Mouse (Mus musculus): ENCODE measurements around the gene Synj1. TPM values are rescaled to one million over a fixed set of nuclear protein-coding genes. Genes with fewer than 3 reads are reported as not detected.

Synj1 gene
- total RNA-seq, 1 experiment from 2014 or later = 29.6 TPM

DNA sequence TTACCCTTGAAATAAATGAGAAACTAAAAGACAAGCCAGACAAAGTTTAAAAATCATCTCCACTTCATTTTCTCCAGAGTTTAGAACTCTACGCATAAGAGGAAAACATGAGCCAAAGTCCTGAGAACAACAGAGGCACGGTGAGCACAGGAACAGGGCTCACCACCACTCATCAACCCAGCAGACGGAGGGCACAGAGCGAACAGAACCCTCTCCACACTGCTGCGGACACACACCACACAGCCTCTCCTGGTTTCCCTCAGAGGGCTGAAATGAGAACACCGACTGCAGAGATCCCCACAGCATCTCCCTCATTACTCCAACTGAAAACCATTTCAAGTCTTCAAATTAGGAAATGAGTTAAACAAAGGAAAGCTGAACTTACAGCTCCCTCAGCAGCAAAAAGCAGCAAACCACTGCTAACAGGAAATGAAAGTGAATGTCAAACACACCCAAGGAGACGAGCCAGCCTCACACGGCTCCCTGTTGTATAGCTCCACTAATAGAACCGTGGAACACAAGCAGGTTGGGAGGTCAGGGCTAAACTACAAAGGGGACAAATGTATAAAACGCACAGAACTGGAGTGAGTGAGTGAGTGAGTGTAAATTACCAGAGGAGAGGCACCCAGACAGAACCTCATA lies 9.9 kb upstream of the Synj1 start:
- no peak for ATAC-seq (replicated peaks in 1 of 2; ENCODE audit: insufficient read depth in 1 of 2, low FRiP score in 2 of 2, low TSS enrichment in 1 of 2, low read depth in 1 of 2, poor library complexity in 2 of 2, severe bottlenecking in 2 of 2)

DNA sequence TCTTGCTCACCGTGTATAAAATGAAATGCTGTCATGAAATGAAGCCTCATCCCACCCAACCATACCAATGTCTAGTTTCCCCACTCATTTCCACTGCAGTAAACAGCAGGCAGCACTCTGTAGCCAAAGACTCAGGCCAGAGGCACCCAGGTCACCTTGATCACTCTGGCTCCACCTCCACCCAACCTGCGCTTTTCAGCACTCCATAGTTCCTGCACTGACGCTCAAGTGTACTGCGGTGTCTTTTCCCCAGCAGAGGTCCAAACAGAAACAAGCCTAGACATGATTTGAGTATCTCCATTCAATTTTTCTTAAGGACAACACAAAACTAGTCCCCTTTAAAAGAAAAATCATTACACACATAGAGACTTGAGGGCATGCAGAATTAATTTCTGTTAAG lies 8.4 kb upstream of the Synj1 start:
- no peak for ATAC-seq (replicated peaks in 1 of 2; ENCODE audit: insufficient read depth in 1 of 2, low FRiP score in 2 of 2, low TSS enrichment in 1 of 2, low read depth in 1 of 2, poor library complexity in 2 of 2, severe bottlenecking in 2 of 2)

DNA sequence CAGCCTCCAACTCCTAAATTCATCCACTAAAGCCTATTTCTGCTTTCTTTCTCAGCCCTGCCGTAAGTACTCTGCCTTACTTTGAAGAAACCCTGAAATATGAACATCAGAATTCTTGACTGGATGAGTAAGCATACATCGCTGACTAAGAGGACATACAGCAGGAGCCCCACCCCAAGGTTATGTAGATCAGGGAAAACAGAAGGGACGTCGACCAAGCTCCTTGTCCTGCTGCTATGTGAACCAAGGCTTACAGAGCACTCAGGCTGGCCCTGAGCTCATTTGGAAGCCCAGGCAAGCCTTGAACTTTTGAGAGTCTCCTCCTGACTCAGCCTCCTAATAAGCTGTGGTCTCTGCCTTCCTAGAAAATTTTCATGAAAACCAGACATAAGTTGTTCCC lies 4.7 kb upstream of the Synj1 start:
- ATAC-seq (replicated peaks in 1 of 2; ENCODE audit: insufficient read depth in 1 of 2, low FRiP score in 2 of 2, low TSS enrichment in 1 of 2, low read depth in 1 of 2, poor library complexity in 2 of 2, severe bottlenecking in 2 of 2) = no peak

DNA sequence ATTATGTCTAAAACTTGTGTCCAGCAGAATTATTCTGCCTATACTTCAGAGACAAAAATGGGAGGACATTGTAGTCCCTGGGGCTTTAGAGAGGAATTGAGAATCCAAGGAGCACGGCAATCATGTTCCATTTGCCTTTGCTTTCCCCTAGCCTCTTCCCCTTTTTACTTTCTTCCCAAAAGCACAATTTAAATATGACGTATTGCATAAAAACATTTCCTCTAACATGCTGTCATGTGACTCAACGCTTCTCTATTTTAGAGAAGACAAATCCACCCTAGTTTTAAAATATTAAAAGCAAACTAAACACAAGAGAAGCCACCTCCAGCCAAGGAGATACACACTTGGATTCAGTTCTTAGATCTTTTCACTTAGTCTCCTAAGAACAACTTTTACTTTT lies 739 bp upstream of the Synj1 start:
- ATAC-seq (replicated peaks in 1 of 2; ENCODE audit: insufficient read depth in 1 of 2, low FRiP score in 2 of 2, low TSS enrichment in 1 of 2, low read depth in 1 of 2, poor library complexity in 2 of 2, severe bottlenecking in 2 of 2) = peak; percentile 59 to 62; a peak in 3 of 4 replicates

- ATAC-seq (replicated peaks in 1 of 2; ENCODE audit: insufficient read depth in 1 of 2, low FRiP score in 2 of 2, low TSS enrichment in 1 of 2, low read depth in 1 of 2, poor library complexity in 2 of 2, severe bottlenecking in 2 of 2) = peak in 1 of 2 experiments; percentile 15; a peak in 1 of 4 replicates
Measured at GRCm38 (mm10) chr16:91010581-91011020, 507 bp downstream of the Synj1 start.

DNA sequence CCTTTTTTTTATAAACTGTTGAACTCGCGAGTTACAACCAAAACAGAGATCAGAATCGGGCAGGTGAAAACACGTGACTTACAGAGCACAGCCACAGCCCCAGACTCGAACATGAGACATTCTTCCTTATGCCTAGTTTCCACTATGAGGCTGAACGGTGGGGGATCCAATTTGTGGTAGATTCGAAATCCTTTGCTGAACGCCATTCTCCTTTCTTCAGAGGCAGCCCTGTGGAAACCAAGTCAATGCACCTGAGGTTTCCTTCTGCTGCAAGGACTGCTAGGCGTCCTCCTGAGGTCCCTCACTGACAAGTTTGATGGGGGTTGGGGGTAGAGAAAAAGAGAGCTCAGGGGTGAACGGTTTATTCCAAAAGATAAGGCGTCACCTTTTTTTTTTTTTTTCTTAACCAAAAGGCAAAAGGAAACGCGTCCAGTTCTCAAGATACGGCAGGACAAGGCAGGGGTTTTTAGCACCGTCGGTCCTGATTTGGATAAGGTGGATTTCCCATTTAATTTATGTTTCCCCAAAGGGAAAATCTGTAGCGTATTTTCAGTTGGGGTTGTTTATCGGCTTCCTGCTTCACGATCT lies 1.1 kb downstream of the Synj1 start:
- ATAC-seq (replicated peaks in 1 of 2; ENCODE audit: insufficient read depth in 1 of 2, low FRiP score in 2 of 2, low TSS enrichment in 1 of 2, low read depth in 1 of 2, poor library complexity in 2 of 2, severe bottlenecking in 2 of 2) = no peak

DNA sequence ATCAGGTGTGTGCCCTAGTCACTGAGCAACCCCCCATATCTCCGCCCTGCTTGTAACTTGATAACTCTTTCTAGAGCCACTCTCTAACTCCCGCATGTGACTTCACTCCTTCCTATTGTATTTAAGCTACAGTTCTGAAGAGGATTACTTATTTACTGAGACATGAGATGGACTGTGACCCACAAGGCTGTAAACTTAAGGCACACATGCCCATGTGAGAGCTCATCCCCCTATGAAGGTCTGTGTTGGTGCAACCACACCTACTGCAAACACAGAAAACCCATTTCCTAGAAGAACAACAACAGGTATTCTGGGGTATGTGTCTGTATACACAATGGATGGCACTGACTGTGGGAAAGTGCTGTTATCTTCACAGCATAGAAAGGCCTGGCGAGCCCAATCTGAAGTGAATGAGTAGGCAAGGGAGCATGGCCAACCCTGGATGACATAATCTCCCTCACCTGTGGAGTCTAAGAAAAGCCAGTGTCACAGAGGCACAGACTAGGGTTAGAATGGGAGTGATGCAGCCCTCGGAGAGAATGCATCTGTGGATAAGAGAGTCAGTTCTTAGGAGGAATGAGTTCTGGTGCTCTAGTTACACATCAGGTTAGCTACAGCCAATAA lies 6.1 kb downstream of the Synj1 start:
- no peak for ATAC-seq (replicated peaks in 1 of 2; ENCODE audit: insufficient read depth in 1 of 2, low FRiP score in 2 of 2, low TSS enrichment in 1 of 2, low read depth in 1 of 2, poor library complexity in 2 of 2, severe bottlenecking in 2 of 2)

DNA sequence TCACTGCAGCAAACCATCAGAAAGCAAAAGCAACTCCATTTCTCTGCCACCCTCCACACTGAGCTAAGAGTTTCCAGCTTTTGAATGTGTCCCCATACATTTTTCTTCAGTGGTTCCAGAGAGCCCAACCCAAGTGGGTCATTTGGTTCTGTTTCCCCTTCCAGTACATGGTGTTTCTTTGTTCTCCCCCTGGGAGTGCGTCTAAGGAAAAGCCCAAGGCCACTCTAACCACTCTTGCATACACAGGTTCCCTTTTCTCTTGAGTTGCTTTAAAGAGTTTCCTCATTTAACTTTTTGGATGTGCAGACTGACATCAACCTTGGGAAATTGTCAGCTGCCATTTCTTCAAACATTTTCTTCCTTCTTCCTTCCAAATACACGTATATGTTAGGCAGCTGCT lies 10.0 kb downstream of the Synj1 start:
- peak; percentile 46 to 85; a peak in 1 of 4 replicates for ATAC-seq (replicated peaks in 1 of 2; ENCODE audit: insufficient read depth in 1 of 2, low FRiP score in 2 of 2, low TSS enrichment in 1 of 2, low read depth in 1 of 2, poor library complexity in 2 of 2, severe bottlenecking in 2 of 2)

GRCm38 (mm10) chr16:90999827-91000226 lies 11.3 kb downstream of the Synj1 start:
- ATAC-seq (replicated peaks in 1 of 2; ENCODE audit: insufficient read depth in 1 of 2, low FRiP score in 2 of 2, low TSS enrichment in 1 of 2, low read depth in 1 of 2, poor library complexity in 2 of 2, severe bottlenecking in 2 of 2) = no peak

- no peak for ATAC-seq (replicated peaks in 1 of 2; ENCODE audit: insufficient read depth in 1 of 2, low FRiP score in 2 of 2, low TSS enrichment in 1 of 2, low read depth in 1 of 2, poor library complexity in 2 of 2, severe bottlenecking in 2 of 2)
Measured at GRCm38 (mm10) chr16:90997822-90998221, 13.3 kb downstream of the Synj1 start.

- no peak for ATAC-seq (replicated peaks in 1 of 2; ENCODE audit: insufficient read depth in 1 of 2, low FRiP score in 2 of 2, low TSS enrichment in 1 of 2, low read depth in 1 of 2, poor library complexity in 2 of 2, severe bottlenecking in 2 of 2)
Measured at GRCm38 (mm10) chr16:90996327-90997243, 14.5 kb downstream of the Synj1 start.

GRCm38 (mm10) chr16:90995498-90995897 lies 15.6 kb downstream of the Synj1 start:
- peak; percentile 77 to 85 for ATAC-seq (replicated peaks in 1 of 2; ENCODE audit: insufficient read depth in 1 of 2, low FRiP score in 2 of 2, low TSS enrichment in 1 of 2, low read depth in 1 of 2, poor library complexity in 2 of 2, severe bottlenecking in 2 of 2)

- ATAC-seq (replicated peaks in 1 of 2; ENCODE audit: insufficient read depth in 1 of 2, low FRiP score in 2 of 2, low TSS enrichment in 1 of 2, low read depth in 1 of 2, poor library complexity in 2 of 2, severe bottlenecking in 2 of 2) = peak; percentile 61 to 78; a peak in 2 of 4 replicates
Measured at GRCm38 (mm10) chr16:90995023-90995422, 16.1 kb downstream of the Synj1 start.

GRCm38 (mm10) chr16:90989162-90989561 lies 21.9 kb downstream of the Synj1 start:
- ATAC-seq (replicated peaks in 1 of 2; ENCODE audit: insufficient read depth in 1 of 2, low FRiP score in 2 of 2, low TSS enrichment in 1 of 2, low read depth in 1 of 2, poor library complexity in 2 of 2, severe bottlenecking in 2 of 2) = no peak

GRCm38 (mm10) chr16:90988665-90989064 lies 22.4 kb downstream of the Synj1 start:
- peak; percentile 27 to 58; a peak in 1 of 4 replicates for ATAC-seq (replicated peaks in 1 of 2; ENCODE audit: insufficient read depth in 1 of 2, low FRiP score in 2 of 2, low TSS enrichment in 1 of 2, low read depth in 1 of 2, poor library complexity in 2 of 2, severe bottlenecking in 2 of 2)

DNA sequence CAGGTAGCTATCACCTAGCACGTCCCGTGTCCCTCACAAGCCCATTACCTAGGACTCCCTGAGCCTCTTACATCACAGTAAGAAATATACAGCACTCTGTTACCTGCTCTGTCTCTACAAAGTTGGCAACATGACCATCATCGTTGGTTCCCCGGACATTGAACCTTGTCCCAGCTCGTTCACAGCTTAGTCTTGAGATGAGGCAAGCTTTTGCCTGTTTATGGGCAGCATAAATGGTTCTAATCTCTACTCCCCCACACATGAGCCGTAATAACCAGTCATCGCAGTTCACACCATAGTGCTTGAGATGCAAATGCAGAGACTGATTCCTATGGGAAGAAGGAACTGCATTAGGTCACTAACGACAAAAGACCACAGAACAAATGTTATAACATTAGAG lies 23.1 kb downstream of the Synj1 start:
- no peak for ATAC-seq (replicated peaks in 1 of 2; ENCODE audit: insufficient read depth in 1 of 2, low FRiP score in 2 of 2, low TSS enrichment in 1 of 2, low read depth in 1 of 2, poor library complexity in 2 of 2, severe bottlenecking in 2 of 2)

DNA sequence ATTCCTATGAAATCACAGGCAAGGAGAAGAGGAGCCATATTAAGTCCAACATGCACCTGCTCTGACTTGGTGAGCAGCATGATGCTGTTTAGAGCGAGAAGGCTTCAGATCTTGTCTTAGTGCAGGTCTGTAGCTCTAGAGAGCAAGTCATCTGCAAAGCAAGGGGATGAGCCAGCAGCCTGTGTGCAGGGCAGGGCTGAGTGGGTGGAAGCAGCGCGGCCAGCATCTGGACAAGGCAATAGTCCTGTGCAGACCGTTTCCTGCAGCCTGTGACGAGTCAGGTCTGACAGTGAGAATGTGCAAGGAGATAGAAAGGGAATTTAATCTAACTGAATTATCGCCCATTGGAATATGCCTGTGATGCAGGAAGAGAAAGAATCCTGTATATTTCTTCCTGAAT lies 40.1 kb downstream of the Synj1 start:
- ATAC-seq (replicated peaks in 1 of 2; ENCODE audit: insufficient read depth in 1 of 2, low FRiP score in 2 of 2, low TSS enrichment in 1 of 2, low read depth in 1 of 2, poor library complexity in 2 of 2, severe bottlenecking in 2 of 2) = no peak

GRCm38 (mm10) chr16:90966241-90966640 lies 44.9 kb downstream of the Synj1 start:
- no peak for ATAC-seq (replicated peaks in 1 of 2; ENCODE audit: insufficient read depth in 1 of 2, low FRiP score in 2 of 2, low TSS enrichment in 1 of 2, low read depth in 1 of 2, poor library complexity in 2 of 2, severe bottlenecking in 2 of 2)

Measured in hematopoietic stem cell, adult 5-6 weeks (primary cell).